Mouse (Mus musculus) lung, adult 18-20 months (tissue): ENCODE measurements at regions not wholly inside any gene's neighbourhood (a gene's known extent, or its start where the extent isn't known, plus 50 kb on each side); places are given as distances from the start of the nearest gene placed in this dataset.
A peak's percentile ranks its signal among the peaks of the same experiment; 100 is the strongest.
"Not testable (repeated sequence)": the region's sequence is repeated elsewhere in the genome, so short reads cannot be mapped to it uniquely, and the experiment has no call there.

ENCODE experiments used
- DNase-seq, 2 experiments: peaks; one replicate each; pipeline ENCODE4 v3.0.0; 2022; ENCODE audit warnings: mixed read lengths in 2 of 2

DNA sequence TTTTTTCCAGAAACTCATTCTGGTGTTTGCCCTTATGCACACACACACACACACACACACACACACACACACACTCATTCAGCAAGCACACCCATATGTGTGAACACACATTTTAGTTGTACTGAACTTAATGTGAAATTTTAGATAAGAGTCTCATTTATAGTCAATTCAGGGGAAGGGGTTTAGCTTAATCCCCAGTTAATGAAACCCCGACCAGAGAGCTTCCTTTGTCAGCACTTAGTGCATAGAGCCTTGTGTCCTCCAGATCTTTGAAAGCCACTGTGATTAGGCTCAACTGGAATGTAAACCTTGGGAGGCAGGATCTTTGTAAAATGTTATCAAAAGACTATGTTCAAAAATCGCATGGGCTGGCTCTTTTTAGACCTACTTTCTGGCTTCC, 53.4 kb downstream of the Rps12 start:
- no peak for DNase-seq

DNA sequence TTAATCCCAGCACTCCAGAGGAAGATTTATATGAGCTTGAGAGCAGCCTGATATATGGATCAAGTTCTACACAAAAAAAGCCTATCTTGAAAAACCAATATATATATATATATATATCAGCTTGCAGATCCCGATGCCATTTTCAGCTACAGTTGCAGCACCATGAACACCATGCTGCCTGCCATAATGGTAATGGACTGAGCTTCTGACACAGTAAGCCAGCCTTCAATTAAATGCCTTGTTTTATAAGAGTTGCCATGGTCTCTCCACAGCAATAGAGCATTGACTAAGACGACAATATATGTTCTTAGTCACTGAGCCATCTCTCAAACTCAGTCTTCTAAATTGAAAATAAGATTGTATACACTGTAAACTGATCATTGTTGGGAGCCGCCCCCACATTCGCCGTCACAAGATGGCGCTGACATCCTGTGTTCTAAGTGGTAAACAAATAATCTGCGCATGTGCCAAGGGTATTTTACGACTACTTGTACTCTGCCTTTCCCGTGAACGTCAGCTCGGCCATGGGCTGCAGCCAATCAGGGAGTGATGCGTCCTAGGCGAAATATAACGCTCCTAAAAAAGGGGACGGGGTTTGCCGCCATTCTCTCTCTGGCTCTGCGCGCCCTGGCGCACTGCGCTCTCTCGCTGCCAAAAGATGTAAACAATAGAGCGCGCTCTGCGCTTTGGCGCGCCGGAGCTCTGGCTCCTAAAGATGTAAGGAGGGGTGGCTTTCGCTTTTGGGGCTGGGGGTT, 60.9 kb downstream of the Rps12 start:
- not testable (repeated sequence) for DNase-seq

DNA sequence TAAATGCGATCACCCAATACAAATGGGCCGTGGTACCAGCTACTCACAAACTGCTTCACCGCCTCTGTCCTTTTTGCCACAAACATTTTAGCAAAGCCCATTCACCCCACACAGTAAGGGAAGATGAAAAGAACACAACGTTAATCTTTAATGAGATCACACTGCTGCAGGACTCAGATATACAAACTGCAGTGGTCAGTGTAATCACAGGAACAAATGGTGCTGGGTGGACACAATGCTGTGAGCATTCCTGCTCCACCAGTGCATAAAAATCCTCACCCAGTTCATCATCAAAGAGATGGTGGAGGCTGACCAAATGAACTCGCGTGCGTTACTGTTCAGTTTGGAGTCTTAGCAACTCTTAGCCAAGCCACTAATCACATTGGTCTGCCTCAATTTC, 69.0 kb downstream of the Rps12 start:
- no peak for DNase-seq

DNA sequence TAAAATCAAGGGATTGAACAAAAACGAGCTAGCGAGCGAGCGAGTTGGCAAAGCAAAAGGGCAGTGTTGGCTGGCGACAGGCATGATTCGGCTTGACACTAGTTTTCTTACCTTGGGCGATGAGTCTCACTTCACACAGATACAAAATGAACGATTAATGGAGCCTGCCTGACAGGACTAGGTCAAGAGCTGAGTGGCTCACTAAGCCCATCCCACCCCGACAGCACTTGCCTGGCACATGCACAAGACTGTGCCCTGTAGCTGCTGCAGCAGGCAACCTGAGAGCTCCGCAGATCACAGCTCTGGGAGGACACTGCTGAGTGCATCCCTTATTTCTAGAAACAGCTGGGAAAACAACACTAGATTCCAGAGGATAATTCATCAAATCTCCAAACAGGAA, 71.6 kb downstream of the Rps12 start:
- DNase-seq, result no peak

DNA sequence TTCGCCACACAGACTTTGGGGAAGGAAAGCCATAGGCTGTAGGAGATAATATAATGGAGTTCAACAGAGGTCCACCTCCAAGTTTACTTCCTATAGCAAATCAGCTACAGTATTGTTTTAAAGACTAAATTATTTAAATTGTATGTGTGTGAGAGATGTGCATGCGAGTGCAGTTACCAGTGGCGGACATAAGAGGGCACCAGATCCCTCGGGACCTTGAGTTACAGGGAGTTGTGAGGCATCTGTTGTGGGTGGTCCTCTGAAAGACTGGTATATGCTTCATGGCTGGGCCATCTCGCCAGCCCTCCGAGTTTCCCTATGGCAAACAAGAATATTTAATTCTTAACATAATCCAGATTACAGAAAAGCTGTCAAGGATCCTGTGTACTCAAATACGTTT, 72.0 kb downstream of the Rps12 start:
- no peak for DNase-seq

DNA sequence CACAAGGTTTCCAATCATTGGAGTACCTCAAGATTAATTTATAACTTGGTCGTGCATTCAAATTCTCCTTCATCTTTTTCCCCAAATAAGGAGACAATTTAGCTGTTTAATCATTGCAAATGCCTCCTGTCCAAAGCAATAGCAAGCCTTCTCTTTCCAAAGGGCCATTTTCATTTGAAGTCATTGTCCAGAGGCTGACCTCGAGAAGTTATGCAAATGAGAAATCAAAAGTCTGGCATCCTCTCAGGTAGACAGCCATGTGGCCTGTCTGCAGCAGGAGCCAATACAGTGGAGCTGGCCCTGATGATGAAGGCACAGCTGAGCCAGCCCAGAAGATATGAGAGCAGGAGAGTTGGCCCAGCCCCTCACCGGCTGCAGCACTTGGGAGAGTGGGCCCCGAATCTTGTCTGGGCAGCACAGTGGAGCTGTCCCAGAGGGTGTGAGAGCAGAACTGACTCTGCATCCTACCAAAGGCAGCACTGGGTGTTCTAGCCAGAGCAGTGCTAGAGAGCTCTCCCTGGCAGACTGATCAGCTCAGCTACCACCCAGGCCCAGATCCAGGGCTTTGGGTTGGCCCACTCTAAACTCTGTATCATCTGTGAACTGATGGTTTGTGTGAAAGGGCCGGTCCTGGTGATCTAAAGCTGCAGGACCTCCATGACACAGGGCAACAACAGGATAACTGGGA, 74.2 kb downstream of the Rps12 start:
- DNase-seq, result no peak

DNA sequence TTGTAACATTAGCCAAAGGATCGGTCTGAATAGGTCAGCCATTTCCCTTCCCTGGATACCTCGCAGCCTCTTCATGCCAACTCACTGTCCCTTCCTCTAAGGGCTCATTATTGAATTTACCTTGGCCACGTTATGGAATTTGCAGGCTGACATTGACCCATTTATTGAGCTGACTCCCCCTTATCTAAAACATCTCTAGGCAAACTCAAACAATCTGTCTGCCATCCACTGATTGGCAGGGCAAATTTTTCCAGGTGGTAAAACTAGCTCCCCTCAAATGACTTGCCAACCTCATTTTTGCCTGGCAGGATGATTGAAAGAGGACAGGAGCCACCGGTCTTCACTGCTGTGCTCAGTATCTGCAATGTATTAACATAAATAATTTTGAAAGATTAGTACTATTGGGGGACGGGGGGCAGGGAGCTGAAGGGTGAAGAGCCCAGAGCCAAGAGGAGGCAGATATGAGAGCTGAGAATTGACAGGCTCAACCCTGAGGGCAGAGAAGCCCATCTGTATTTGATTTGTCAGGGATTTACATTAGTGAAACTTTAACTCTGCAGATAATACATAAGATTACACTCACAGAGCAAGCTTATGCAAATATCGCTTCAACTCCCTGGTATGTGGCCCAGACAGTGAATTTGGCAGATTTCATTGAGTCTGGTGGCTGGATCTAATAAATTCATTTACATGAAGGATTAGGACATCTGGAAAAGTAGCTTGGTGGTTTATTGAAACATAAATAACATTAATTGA, 75.5 kb downstream of the Rps12 start:
- no peak for DNase-seq

DNA sequence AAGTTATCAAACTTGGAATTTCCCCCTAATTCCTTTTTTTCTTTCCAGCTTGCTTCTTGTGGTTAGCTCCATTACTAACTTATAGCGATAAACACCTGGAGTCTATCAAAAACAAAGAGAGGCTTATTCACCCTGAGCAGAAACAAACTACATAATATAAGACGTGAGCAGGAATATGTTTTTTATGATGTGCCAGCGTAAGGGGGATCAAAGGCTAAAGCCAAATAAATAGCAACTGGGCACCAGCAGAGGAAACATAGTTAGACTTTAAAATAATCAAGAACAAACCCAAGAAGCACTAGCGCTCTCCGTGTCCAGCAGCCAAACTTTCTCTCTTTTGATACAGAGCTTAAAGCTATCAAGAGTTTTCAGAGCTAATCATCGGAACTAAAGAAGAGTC, 76.1 kb downstream of the Rps12 start:
- DNase-seq, result no peak

DNA sequence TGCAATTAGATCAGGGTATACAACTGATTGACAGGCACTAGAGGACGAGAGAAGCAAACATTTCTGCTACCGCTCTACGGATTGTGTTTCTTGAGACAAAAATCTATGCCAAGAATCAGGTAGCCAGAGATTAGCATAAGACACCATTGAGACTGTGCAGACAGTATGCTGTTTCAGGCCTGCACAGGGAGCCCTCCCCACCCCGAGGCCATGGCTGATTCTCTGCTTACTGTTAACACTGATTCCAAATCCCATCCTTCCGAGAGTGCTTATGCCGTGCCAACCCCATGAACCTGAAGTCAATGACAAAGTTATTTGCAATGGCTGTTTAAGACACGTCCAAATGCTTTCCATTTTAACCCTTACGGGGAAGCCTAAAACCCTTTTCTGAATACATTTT, 78.8 kb downstream of the Rps12 start:
- no peak for DNase-seq

DNA sequence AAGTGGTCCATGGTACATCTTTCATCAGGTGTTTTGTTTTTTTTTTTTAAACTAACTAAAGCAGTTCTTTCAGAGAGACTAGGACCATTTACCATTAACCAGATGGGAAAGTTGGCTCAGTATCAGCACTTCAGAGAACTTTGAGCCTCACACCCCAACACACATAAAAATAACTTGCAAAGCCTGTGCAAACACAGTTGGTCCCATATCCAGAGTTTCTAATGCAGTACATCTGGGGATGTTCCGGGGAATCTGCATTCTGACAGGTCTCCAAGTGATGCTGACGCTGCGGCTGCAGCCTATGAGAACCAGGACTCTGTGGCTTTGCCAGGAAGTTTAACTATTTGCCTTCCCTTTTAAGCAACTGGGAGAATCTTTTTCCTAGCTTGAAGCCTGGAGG, 79.9 kb downstream of the Rps12 start:
- DNase-seq, result no peak

DNA sequence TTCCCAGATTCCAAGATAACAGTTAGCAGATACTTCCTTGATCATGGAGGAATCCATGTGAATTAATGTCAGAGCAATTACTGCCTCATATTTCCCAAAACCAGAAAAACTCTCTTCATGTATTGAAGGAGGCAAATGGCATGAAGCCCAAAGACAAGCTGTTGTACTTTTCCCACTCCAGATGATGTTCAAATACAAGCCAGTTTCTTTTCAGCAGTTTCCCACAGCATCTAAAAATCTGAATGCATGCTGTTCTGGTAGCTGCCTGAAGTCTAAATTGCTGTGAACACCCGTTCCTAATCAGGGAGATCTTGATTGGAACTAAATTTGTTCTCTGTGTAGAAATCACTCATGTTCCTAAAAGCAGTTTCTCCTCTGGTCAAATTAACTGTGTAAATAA, 83.0 kb downstream of the Rps12 start:
- DNase-seq, result no peak

DNA sequence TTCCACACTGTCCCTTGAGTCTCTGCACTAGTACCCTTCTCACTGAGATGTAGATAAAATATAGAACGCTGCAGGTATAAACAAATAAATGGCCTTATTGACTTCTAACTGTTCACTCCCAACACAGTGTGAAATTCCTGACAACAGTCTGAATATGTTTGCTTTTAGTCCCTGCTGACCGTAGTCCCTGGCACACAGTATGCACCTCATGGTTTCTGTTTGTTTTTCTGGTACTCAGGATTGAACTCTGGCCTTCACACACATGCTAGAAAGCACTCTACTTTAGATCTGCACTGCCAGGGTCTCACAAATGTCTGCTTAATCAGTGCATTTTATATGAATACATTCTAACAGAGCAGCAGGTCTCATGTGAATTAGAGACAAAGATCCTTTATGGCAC, 95.8 kb downstream of the Rps12 start:
- no peak for DNase-seq

DNA sequence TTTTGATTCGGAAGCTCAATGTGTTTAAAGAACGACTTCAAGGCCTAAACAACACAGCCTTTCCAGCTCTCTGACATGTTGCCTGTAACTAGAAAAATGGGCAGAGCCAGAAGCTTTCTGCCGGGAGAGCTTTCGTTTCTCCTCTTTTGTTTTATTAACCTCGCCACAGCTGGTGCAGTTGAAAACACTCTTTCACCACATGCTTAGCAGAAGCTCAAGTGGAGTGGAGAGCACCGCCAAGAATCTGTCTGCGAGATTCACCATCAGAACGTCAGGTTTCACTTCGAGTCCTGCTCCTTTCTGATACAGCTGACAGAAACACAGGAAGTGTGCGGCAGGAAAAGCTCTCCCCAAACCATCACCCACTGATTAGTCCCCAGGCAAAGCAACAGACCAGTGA, 100.1 kb downstream of the Rps12 start:
- DNase-seq, result peak in 1 of 2 experiments; percentile 20

DNA sequence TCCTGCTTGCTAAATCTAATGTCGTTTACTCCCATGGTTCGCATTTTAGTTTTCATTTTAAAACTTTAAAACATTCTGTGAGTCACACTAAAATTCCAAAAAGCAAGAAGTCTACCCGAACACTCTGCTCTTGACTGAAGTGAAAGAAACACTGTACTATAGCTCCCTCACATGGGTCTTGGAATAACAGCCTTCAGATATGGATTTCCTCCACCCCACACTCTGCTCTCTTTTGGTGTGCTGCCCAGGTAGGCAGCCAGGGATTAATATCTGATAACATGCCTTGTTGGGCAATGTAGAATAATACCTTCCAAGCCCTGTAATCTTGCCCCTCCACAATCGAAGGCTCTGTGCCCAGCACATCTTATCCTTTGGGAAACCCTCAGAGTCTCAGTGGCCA, 104.0 kb downstream of the Rps12 start:
- no peak for DNase-seq

DNA sequence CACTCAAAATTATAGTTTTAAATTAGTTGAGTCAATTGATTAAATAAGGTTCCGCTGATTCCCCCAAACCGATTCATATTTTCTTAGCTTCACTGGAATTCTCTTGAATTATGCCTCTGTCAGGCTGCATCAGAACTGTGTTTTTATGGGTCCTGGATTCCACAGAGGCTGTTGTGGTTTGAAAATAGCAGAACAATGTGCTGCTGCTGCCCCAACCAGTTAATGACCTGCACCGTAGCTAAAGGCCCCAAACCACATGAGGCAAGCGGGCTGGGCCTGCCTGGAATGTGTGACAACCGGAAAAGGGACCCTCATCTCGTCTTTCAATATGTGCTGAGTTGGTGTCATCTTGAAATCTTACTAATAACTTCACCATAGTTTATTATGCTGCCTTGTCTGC, 111.2 kb downstream of the Rps12 start:
- no peak for DNase-seq

DNA sequence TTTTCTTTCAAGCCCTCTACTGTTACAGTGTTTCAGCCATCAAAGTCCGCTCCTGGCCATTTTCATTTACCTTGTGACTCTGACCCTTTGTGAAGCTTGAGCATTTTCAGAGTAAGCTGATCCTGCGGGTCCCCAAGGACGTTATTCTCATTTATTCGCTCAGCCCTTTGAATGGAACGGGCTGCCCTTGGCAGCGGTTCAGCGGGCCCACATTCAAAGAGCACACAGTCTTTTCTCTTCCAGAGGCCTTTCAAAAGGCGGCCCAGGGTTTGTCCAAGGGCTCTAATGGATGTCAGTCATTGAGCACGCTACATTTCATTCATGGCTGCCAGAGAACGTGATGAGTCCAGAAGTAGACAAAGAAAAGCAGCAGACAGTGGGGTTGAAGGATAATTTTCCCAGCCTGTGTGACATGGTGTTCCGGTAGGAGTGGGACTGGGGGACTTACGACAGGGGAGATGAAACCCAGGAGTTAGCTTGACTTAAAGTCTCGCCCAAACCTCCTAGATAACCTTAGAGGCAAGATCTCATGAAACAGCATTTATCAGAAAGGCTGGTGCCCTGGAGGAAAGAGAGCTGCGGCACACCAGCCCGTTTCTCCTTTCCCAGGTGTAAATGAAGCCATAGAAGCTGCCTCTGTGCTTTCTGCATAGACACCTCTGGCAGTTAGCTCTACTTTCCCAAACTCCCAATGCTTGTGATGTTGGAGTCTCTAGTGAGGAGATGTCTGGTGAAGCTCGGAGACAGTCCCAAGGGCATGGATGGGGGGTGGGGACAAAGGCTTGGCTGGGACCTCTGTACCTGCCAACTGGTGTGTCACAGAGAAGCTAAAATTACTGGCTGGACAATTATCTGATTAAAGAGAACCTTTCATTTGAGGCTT, 112.2 kb downstream of the Rps12 start:
- DNase-seq, result no peak

DNA sequence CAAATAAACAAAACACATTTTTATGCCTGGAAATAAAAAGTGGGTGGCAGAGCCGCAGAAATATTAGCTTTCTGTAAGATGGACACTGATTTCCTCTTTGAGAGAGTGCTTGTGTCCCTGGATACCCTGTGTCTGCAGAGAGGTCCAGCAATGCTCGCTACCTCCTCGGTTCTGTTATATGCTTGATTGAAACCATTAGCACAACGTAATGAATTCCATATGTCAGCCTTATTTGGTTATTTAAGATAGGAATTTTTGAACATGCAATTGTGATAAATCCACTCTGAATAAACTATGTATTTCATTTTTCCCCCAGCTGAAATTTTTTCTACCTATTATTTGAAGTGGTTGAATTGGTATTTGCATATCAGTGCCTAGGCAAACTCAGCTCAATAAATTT, 114.8 kb downstream of the Rps12 start:
- DNase-seq, result no peak

DNA sequence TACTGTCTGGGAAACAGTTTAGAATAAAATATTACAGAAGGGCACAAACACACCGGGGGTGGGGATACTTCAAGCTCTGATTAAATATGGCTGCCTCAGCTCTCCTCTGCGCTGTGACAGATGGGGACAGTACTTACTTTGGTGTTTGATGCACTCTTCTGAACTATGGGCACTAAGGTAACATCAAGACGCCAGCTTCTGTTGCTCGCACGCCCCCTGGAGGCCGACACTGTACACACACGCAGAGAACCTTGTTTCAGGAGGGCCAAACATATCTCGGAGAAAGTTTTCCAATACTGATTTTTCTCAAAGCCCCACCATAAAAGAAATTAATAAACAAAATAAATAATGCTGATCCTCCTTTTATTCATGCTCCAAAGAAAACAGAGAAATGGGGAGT, 115.6 kb downstream of the Rps12 start:
- no peak for DNase-seq

DNA sequence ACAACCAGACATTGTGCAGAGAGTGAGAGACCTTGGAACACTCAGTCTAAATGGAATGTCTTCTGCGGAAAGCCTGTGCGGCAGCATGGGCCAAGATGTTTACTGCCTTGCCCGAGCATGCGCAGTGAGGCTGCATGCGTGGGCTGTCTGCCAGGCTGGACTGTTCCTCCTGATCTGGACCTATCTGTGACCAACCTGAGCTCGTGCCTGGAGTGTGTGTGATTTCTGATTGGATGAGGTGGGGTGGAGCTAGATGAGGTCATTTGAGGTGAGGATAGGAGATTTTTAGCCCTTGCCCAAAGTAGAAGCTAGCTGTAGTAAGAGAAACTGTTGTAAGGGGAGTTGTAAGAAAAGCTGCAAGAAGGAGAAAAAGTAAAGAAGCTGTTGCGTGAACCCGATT, 121.2 kb downstream of the Rps12 start:
- not testable (repeated sequence) for DNase-seq

DNA sequence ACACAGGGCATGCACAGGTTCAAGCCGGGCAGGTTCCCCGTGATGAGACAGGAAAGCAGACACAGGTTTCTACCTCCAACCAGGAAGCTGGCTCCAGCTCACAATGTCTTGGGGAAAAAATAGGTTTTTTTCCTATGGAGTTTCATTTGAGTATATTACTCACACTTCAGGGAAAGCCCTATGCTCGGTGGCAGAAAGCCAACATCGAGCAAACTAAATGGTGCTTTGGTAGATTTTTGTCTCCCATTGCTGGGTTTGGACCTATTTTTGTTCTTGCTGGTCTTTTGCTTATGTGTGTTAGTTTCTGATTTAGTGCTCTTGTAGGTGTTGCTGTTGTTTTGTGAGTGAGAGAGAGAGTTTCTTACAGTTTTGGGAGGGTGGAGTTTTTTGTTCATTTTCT, 160.9 kb downstream of the Rps12 start:
- DNase-seq, result no peak

DNA sequence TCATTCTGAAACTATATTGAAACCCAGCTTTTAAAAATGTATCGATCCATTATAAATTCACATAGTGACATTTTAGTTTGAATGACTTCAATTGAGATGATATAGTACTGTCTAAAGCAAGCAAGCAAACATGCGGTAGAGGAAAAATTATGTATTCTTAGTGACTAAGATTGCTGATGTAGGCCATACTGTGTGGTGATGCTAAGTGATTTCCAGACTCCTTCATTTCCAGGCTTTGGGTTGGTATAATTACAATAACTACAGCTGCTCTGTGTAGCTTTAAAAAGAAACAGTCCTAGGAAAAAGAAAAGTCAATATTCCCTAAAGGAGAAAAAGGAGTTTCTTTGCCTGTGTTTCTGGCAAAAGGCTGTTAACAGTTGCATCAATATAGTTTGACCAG, 175.0 kb downstream of the Rps12 start:
- no peak for DNase-seq

DNA sequence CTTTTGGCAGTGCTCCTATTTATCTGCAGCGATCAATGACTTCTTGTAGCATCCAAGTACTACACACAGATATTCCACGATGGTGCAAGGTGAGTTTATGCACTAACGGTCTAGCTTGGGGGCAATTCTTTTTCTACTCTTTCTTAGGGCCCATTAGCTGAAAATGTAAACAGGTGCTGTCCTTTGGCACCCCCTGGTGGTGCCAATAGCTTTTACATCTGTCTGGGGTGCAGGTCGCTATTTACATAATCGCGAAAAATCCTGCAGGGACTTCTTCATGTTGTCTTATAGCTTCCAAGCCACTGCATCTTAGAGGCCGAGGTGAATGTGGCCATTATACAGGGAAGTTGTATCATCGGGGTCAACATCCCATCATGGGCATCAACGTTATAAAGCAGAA, 175.9 kb downstream of the Rps12 start:
- peak in 1 of 2 experiments; percentile 15 for DNase-seq

DNA sequence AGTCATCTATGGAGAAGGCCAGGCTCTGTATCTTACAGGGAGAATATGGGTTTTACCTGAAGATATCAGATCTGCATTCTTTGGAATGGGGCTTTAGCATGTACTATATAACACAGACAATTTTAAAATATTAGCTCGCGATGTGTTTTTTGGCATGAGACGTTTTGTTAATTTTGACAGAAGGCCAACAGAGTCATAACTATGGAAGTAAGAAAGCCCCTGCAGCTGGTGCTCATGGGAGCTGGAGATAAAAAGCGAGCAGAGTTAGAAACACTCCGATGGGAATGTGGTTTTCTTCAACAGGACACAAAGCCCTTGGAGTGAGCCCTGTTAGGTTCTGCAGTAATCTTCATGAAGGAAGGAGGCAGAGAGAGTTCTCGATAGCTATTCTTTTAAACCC, 176.6 kb downstream of the Rps12 start:
- DNase-seq, result no peak
